ENCODE assay signal across 22 mouse cellular contexts in the genomic region with DNA sequence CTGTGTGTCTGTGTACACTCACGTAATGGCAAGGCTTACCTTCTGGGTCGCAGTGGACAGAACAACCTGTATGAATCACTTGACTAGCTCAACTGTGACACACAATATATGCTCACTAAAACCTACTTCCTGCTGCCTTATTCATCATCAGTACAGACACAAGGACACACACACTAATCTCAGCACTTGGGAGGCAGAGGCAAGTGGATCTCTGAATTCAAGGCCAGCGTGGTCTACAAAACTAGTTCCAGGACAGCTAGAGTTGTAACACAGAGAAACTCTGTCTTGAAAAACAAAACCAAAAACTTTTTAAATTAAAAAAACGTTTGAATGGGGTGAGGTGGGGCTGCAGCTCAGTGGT. TPM values are rescaled to one million over a fixed set of nuclear protein-coding genes. Genes with fewer than 3 reads are reported as not detected.
"Had no signal": no experiment of that assay in that cellular context is flagged by ENCODE, and none has a peak within 500 bp of the region (broad histone marks: within the 10 kb centered on the region; RNA-seq: fewer than 3 reads in every experiment).

No protein-coding gene starts in this region.

- ATAC-seq: intestine, embryonic 15.5 days; midbrain, embryonic 15.5 days had no signal

- H3K4me1 ChIP-seq: intestine, embryonic 15.5 days; midbrain, embryonic 15.5 days; neural tube, embryonic 12.5 days had no signal

- H3K9me3 ChIP-seq: intestine, embryonic 15.5 days; limb, embryonic 15.5 days; megakaryocyte, embryonic 14.5 days; midbrain, embryonic 15.5 days; neural tube, embryonic 12.5 days had no signal

- H3K4me2 ChIP-seq: intestine, embryonic 15.5 days; limb, embryonic 15.5 days; lung, embryonic 14.5 days; midbrain, embryonic 11.5 days; midbrain, embryonic 15.5 days; neural tube, embryonic 12.5 days had no signal

- H3K27me3 ChIP-seq: intestine, embryonic 15.5 days; limb, embryonic 15.5 days; megakaryocyte, embryonic 14.5 days; midbrain, embryonic 15.5 days; neural tube, embryonic 12.5 days had no signal

- DNase-seq: kidney, adult 18-20 months; kidney, postnatal 10 days; kidney, postnatal 4 days; lung, embryonic 14.5 days; lung, postnatal 10 days; lung, postnatal 4 days; right cerebral cortex, postnatal 14 days; thymus, postnatal 4 days had no signal

- H3K27ac ChIP-seq: intestine, embryonic 15.5 days; limb, embryonic 15.5 days; midbrain, embryonic 15.5 days; neural tube, embryonic 12.5 days had no signal

- H3K4me3 ChIP-seq: intestine, embryonic 15.5 days; limb, embryonic 15.5 days; megakaryocyte, embryonic 14.5 days; midbrain, embryonic 15.5 days; neural tube, embryonic 12.5 days had no signal

- H3K9ac ChIP-seq: intestine, embryonic 15.5 days; limb, embryonic 15.5 days; lung, embryonic 14.5 days; midbrain, embryonic 15.5 days; neural tube, embryonic 12.5 days had no signal

RNA-seq across cellular contexts. Expression of a gene that starts 28.4 kb away (rescaled TPM):
- total RNA-seq: monocyte, adult 5-6 weeks had no signal
- polyA plus RNA-seq: intestine, embryonic 15.5 days; limb, embryonic 11.5 days; stomach, embryonic 16.5 days had no signal

RNA-seq across cellular contexts. Expression of a gene that starts 48.1 kb away (rescaled TPM):
- total RNA-seq: layer of hippocampus, adult 8-10 months; layer of hippocampus, postnatal 25 days; left cerebral cortex, postnatal 25 days; monocyte, adult 5-6 weeks; neutrophil, adult 5-6 weeks had no signal
- polyA plus RNA-seq: intestine, embryonic 15.5 days; kidney, embryonic 14.5 days; limb, embryonic 11.5 days; lung, embryonic 14.5 days; stomach, embryonic 16.5 days had no signal
